40 mouse cellular contexts compared by ENCODE assay signal in the genomic region with DNA sequence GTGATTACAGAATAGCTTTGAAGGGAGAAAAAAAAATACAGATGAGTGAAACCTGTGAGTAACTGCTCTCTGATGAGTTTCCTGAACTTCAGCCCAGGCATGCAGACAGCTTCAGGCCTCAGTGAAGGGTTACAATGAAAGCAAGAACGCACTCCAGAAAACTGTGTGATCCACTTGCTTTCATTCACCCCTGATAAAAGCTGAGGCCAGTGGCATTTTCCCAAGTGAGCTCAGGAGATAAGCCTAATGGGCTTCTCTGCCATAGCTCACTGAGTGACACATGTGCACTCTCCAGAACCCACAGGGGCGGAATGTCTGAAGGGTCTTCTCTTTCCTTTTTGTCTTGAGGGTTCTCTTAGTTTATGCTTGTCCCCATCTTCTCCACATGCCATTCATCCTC. TPM values are rescaled to one million over a fixed set of nuclear protein-coding genes. Genes with fewer than 3 reads are reported as not detected.
"Had no signal": no experiment of that assay in that cellular context is flagged by ENCODE, and none has a peak within 500 bp of the region (broad histone marks: within the 10 kb centered on the region; RNA-seq: fewer than 3 reads in every experiment).

No protein-coding gene starts in this region.

- H3K9ac ChIP-seq: heart, embryonic 15.5 days; hindbrain, embryonic 13.5 days; hindbrain, embryonic 15.5 days; kidney, embryonic 15.5 days; limb, embryonic 13.5 days; limb, embryonic 15.5 days had no signal

- DNase-seq: gastrocnemius, postnatal 14 days; gastrocnemius, postnatal 36 days; heart, adult 11 months; heart, adult 2 months; heart, postnatal 14 days; heart, postnatal 36 days; kidney, adult 11 months; kidney, adult 2 months; kidney, adult 9 months; kidney, postnatal 14 days; kidney, postnatal 36 days; layer of hippocampus, adult 9-11 months; layer of hippocampus, postnatal 36 days; left cerebral cortex, postnatal 4 days had no signal

- ATAC-seq: hindbrain, postnatal 0 days; intestine, embryonic 16.5 days had no signal

- H3K36me3 ChIP-seq: heart, embryonic 15.5 days; hindbrain, embryonic 13.5 days; hindbrain, embryonic 15.5 days; kidney, embryonic 15.5 days; limb, embryonic 13.5 days; limb, embryonic 15.5 days had no signal

- H3K27me3 ChIP-seq: heart, embryonic 15.5 days; hindbrain, embryonic 13.5 days; hindbrain, embryonic 15.5 days; kidney, embryonic 15.5 days; limb, embryonic 13.5 days; limb, embryonic 15.5 days had no signal

- H3K4me2 ChIP-seq: heart, embryonic 11.5 days; heart, embryonic 15.5 days; hindbrain, embryonic 13.5 days; hindbrain, embryonic 15.5 days; kidney, embryonic 15.5 days; limb, embryonic 13.5 days; limb, embryonic 15.5 days had no signal

- H3K4me1 ChIP-seq: heart, embryonic 15.5 days; hindbrain, embryonic 13.5 days; hindbrain, embryonic 15.5 days; kidney, embryonic 15.5 days; limb, embryonic 13.5 days; limb, embryonic 15.5 days had no signal

- H3K4me3 ChIP-seq: heart, adult 2 months; heart, embryonic 15.5 days; hindbrain, embryonic 13.5 days; hindbrain, embryonic 15.5 days; kidney, embryonic 15.5 days; limb, embryonic 13.5 days; limb, embryonic 15.5 days had no signal

- H3K9me3 ChIP-seq: heart, embryonic 15.5 days; hindbrain, embryonic 13.5 days; hindbrain, embryonic 15.5 days; kidney, embryonic 15.5 days; limb, embryonic 13.5 days; limb, embryonic 15.5 days had no signal

- H3K27ac ChIP-seq: heart, adult 2 months; heart, embryonic 15.5 days; hindbrain, embryonic 13.5 days; hindbrain, embryonic 15.5 days; hindbrain, postnatal 0 days; kidney, embryonic 15.5 days; kidney, postnatal 0 days; limb, embryonic 13.5 days; limb, embryonic 15.5 days had no signal

RNA-seq across cellular contexts. Expression of a gene that starts 9.9 kb away (rescaled TPM):
- total RNA-seq: gastrocnemius, adult 18-20 months; gastrocnemius, adult 8-10 months; gastrocnemius, postnatal 14 days; gastrocnemius, postnatal 36 days; heart, adult 2 months; heart, postnatal 14 days; heart, postnatal 36 days; hematopoietic stem cell, adult 5-6 weeks; hindbrain, postnatal 0 days; layer of hippocampus, adult 18-20 months; layer of hippocampus, adult 8-10 months; layer of hippocampus, postnatal 14 days; layer of hippocampus, postnatal 36 days; left cerebral cortex, adult 18-20 months; left cerebral cortex, adult 8-10 months; left cerebral cortex, postnatal 10 days; left cerebral cortex, postnatal 25 days; left cerebral cortex, postnatal 4 days had no signal
- polyA plus RNA-seq: gonadal fat pad, adult 2 months; heart, adult 2 months; heart, embryonic 11.5 days; heart, embryonic 15.5 days; heart, postnatal 0 days; hindbrain, embryonic 13.5 days; hindbrain, embryonic 15.5 days; hindbrain, postnatal 0 days; intestine, embryonic 14.5 days; intestine, embryonic 16.5 days; kidney, adult 2 months; kidney, postnatal 0 days; large intestine, adult 2 months; limb, embryonic 11.5 days; limb, embryonic 13.5 days had no signal

RNA-seq across cellular contexts. Expression of a gene that starts 48.3 kb away (rescaled TPM):
- total RNA-seq: gastrocnemius, postnatal 14 days; gastrocnemius, postnatal 36 days; heart, adult 2 months; heart, postnatal 14 days; heart, postnatal 36 days; hematopoietic stem cell, adult 5-6 weeks; hindbrain, postnatal 0 days; layer of hippocampus, postnatal 14 days; layer of hippocampus, postnatal 36 days; left cerebral cortex, adult 18-20 months; left cerebral cortex, adult 8-10 months; left cerebral cortex, postnatal 25 days; left cerebral cortex, postnatal 4 days had no signal
- polyA plus RNA-seq: gonadal fat pad, adult 2 months; heart, adult 2 months; heart, embryonic 11.5 days; heart, postnatal 0 days; hindbrain, embryonic 11.5 days; hindbrain, embryonic 13.5 days; intestine, embryonic 14.5 days; kidney, adult 2 months; kidney, embryonic 15.5 days; kidney, postnatal 0 days; large intestine, adult 2 months; limb, embryonic 11.5 days had no signal
